Mouse (Mus musculus) ES-E14 (cell line): Measurements from ENCODE around the gene Pde9a.

Experiments
- CHD2 ChIP-seq: IDR thresholded peaks from 2 replicates; pipeline ENCODE4 v1.6.1; 2014; ENCODE audit warnings: mild to moderate bottlenecking, low read depth, low read length, inconsistent platforms
- ZC3H11A ChIP-seq: IDR thresholded peaks from 2 replicates; pipeline ENCODE4 v1.6.1; 2012; ENCODE audit warnings: low read depth, mild to moderate bottlenecking, inconsistent platforms, low read length, borderline replicate concordance
- ZNF384 ChIP-seq: IDR thresholded peaks from 2 replicates; pipeline ENCODE4 v1.6.1; 2012; ENCODE audit warnings: low read depth, low read length, inconsistent platforms

- no peak for TF ChIP-seq CHD2
- no peak for TF ChIP-seq ZC3H11A
- TF ChIP-seq ZNF384: no peak
These were observed 34.6 kb downstream of the Pde9a start for GRCm38 (mm10) chr17:31420658-31421057.
